Mouse (Mus musculus) spleen, embryonic (tissue): ENCODE data around the gene Gtf2h2.
"Not testable (repeated sequence)": the region's sequence is repeated elsewhere in the genome, so short reads cannot be mapped to it uniquely, and the experiment has no call there.

ENCODE experiments used
- CTCF ChIA-PET: fragments of 350-600 bp; sonication (Branson Sonifier 250); formaldehyde crosslinking; loops from one replicate; lab custom pipeline; 2022; lab: Charles Lee

The Gtf2h2 gene

GRCm38 (mm10) chr13:100492061-100492787 lies at the start of gene Gtf2h2:
Gtf2h2 (minus strand) TSS chr13:100492579.
- CTCF ChIA-PET = interaction anchor here (0.5 to 0.6 kb wide), 2 partner anchors 88 to 362 kb away, joined by 3 to 5 read pairs; no protein-coding TSS in a partner anchor

- CTCF ChIA-PET = no interaction called here
These were observed 43.8 kb upstream of the Gtf2h2 start for GRCm38 (mm10) chr13:100536149-100536548.

DNA sequence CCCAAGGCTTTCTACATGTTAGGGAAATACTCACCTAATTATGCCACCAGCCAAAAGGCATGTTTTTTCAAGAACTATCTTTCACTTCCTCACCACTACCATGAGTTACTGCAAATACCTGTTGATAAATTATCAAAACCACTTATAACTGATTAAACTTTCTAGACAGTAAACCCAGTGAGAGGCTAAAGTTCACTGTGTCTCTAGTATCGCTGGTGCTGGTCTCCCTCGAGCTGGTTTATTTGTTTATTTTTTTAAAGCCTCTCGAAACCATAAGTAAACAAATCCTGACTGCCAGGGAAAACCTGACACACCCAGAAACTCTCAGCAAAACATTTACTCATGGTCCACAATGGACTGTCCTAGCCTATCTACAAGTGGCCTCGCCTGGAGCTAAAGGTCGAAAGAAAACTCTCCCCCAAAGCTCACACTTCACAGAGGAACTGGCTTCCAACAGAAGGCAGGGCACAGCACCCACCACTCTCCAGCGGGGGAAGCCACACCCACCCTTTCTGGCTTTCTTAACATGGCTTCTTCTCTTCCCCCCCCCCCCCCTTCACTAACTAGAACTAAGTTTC lies 40.5 kb upstream of the Gtf2h2 start:
- CTCF ChIA-PET = no interaction called here

GRCm38 (mm10) chr13:100526649-100527038 lies 34.3 kb upstream of the Gtf2h2 start:
- CTCF ChIA-PET = no interaction called here

DNA sequence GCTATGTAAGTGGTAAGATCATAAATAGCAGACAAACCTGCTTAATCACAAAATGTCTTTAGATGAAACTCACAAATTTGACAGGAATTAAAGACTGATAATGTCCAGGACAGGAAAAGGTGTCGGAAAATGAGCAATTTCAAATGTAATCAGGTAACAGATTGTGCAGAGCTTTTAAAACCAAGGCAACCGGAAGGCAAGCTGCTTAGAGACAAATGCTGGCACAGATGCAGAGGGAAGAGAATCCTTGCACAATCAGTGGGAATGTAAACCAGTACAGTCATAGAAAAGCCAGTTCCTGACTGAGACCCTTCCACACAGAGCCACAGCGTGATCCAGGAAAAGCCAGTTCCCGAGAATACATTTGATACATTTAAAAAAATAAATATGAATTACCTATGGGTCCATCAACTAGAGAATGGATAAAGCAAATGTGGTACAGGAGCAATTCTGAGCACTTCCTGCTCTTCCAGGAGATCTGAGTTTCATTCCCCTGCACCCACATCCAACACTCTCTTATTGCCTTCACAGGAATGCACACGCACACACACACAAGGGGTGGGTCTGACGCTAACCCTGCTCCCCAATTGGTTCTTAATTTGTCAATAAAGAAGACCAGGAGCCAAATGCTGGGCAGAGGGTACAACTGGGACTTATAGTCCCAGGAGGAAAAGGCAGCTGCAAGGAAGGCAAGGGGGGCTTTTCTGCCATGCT lies 33.7 kb upstream of the Gtf2h2 start:
- CTCF ChIA-PET = no interaction called here

- CTCF ChIA-PET = no interaction called here
These were observed 32.5 kb upstream of the Gtf2h2 start for GRCm38 (mm10) chr13:100524896-100525295.

DNA sequence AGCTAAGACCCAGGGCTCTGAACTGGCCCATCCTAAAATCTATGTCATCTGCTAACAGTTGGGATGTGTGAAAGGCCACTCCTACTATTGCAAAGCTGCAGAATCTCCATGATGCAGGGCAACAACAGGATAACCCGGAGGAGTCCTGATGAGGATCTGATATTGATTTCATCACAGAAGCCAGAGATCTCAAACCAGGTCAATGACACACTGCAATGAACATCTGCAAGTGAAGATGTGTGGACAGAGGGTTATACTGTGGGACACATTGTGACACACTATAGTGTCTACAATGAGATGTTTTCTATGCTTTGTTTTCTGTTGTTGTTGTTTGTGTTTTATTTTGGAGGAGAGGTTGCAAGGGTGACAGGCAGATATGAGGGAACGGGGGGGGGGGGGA lies 31.3 kb upstream of the Gtf2h2 start:
- CTCF ChIA-PET = no interaction called here

GRCm38 (mm10) chr13:100521724-100522591 lies 29.6 kb upstream of the Gtf2h2 start:
- CTCF ChIA-PET = no interaction called here

DNA sequence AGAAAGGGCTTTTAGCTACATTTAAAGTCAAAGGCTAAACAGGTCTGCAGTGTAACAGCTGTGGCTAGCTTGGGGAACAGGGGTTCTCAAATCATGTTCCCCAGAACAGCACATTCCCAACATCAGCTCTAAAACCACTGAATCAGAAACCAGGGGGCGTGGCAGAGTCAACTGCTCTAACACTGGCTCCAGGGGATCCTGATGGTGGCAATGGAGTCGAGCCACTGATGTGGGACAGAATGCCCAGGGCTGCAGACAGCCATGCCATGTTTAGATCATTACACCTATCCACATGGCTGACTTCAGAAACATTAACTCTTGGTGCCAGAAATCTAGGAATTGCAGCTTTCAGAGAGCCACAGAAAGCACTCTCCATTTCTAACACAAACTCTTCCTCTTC lies 26.8 kb upstream of the Gtf2h2 start:
- CTCF ChIA-PET = no interaction called here

- CTCF ChIA-PET = no interaction called here
These were observed 25.8 kb upstream of the Gtf2h2 start for GRCm38 (mm10) chr13:100518191-100518590.

- CTCF ChIA-PET = no interaction called here
These were observed 25.3 kb upstream of the Gtf2h2 start for GRCm38 (mm10) chr13:100517652-100518153.

DNA sequence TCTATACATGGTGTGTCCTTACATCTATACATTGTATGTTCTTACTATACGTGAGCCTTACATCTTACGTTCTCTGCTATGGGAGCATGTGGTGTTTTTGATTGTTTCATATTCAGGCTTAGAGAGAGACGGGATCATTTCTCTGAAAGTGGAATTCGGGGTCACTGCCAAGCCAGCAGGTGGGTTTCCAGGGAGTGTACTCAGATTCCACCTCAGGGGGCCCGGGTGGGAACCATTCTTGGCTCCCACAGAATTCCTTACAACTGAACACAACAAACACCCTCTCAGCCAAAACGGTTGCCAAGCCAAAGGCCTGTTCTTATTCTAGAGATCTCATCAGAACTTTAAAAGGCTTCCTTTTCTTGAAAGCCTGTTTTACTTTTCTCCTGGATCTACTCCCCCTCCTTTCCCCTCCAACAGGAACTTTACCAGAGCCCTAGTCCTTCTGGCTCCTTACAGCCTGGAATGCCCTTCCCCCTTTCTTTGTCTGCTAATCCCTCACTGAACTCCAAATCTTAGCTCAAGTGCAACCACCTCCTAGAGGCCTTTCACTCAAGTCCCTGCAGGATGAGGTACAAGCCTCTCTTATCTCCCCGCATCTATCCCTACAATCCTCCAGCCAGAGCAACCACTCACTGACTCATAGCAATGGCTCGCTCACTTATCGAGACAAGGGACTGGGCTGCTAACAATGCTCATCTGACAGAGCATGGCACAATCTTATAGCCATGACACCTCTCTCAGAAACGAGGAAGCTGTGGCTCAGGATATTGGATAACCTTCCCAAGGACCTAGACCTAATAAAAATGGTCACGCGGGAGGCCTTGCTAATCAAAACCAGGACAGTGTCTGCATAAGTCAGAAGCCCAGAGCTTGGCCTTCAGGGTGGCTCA lies 24.1 kb upstream of the Gtf2h2 start:
- CTCF ChIA-PET = interaction anchor here (0.6 kb wide), 1 partner anchor 1197 kb away, joined by 4 read pairs; no protein-coding TSS in a partner anchor

DNA sequence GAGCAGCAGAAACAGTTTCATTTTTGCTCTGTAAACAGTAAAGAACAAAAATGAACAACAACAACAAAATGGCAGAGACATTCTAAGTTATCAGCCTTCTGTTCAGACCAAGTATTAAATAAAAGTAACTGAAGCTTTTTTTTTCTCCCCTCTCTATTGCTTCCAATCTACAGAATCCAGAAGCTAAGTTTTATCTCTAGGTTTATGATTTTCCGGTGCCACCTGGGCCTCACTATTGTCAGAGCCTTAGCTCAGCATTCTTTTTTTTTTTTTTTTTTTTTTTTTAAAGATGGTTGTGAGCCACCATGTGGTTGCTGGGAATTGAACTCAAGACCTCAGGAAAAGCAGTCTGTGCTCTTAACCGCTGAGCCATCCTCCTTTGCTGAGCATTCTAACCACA lies 20.4 kb upstream of the Gtf2h2 start:
- CTCF ChIA-PET = no interaction called here

DNA sequence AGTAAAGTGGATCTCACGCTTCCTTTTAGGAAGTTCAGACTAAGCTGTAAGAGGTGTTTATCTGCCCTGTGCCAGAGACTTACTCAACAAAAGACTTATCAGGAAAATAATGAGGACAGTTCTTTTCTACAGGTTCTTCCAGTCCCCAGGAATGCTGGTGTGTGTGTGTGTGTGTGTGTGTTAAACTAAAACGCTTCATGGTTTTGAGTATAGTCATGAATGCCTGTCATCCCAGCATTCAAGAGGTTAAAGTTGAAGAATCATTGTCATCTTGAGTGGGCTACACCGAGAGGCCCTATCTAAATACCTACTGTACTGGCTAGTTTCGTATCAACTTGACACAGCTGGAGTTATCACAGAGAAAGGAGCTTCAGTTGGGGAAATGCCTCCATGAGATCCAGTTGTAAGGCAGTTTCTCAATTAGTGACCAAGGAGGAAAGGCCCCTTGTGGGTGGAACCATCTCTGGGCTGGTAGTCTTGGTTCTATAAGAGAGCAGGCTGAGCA lies 19.5 kb upstream of the Gtf2h2 start:
- CTCF ChIA-PET = no interaction called here

DNA sequence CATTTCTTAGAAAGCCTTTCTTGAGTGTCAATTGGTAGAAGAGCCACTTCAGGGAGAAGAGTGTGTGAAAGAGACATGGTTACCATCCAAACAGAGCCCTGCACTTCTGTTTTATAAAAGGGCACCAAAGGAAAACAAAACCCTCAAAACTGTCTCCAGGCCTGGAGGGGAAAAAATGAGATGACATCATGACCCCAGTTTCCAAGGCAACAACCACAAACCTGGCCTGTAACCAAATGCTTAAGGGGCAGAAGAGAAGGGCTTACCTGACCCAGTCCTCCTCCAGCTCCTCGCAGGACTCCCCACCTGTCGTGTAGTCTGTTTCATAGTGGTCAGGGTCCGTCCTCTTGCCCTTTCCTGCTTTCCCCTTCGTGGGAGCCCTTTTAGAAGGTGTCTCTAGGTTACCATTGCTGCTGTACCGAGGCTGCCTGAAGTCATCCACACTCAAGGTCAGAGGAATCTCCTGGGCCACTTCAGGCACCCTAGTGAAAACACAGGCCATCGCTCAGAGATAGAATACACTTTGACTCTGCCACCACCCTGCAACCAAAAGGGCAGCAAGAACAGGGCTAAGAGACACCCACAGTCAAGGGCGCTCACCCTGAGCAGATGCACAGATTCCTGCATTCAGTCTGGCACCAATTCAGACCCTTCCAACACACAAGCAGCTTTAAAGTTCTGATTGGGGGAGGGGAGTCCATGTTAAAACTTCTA lies 18.9 kb upstream of the Gtf2h2 start:
- CTCF ChIA-PET = no interaction called here

- CTCF ChIA-PET = not testable (repeated sequence)
These were observed 7.2 kb upstream of the Gtf2h2 start for GRCm38 (mm10) chr13:100499625-100500024.

DNA sequence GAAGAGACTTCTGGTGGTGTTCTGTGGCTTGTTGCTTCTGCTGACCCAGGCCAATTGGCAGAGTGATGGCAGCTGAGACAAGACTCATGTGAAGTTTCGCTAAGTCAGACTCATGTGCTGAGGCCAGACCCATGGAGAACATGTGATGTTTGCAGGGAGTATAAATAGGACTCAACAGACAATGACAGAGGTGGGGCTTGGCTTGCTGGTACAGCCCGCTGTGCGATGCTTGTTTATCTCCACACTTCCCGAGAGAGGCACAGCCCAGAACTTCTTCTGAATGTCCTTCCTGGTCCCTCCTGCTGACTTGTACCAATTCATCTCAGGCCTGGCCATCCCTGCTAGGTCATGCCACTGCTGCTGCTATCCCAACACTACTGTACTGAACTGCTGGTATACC lies 3.0 kb upstream of the Gtf2h2 start:
- CTCF ChIA-PET = no interaction called here

DNA sequence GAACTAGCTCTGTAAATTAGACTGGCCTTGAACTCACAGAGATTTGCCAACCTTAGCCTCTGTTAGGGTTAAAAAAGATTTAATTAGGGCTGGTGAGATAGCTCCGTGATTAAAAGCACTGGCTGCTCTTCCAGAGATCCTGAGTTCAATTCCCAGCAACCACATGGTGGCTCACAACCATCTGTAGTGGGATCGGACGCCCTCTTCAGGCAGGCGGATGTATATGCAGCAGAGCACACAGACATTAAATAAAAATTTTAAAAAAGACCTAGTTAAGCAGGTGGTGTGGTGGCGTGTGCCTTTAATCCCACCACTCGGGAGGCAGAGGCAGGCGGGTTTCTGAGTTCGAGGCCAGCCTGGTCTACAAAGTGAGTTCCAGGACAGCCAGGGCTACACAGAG lies 2.0 kb upstream of the Gtf2h2 start:
- CTCF ChIA-PET = not testable (repeated sequence)

- CTCF ChIA-PET = no interaction called here
These were observed 934 bp upstream of the Gtf2h2 start for GRCm38 (mm10) chr13:100493313-100493712.

DNA sequence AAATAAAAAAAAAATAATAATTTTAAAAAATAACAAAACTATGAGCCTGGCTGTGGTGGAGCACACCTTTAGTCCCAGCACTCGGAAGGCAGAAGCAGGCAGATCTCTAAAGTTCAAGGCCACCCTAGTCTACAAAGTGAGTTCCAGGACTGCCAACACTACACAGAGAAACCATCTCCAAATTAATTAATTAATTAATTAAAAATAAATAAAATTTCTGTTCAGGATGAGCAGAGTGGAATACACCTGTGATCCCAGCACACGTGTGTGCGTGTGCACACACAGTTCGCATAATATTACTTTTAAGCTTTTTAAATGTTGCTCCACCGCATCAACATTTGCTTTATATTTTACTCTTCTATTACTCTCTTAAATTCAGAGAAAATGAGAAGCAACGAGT lies 756 bp downstream of the Gtf2h2 start:
- CTCF ChIA-PET = no interaction called here
